Mouse (Mus musculus) hindbrain, embryonic 12.5 days (tissue): ENCODE data around the gene Fabp3. TPM values are rescaled to one million over a fixed set of nuclear protein-coding genes. Genes with fewer than 3 reads are reported as not detected.

Source experiments
- ATAC-seq: fragments of 200-750 bp; cut with Nextera tagmentation; 2 replicates; pipeline ENCODE4 v1.8.0; 2017; ENCODE audit warnings: moderate TSS enrichment; ENCODE audit not compliant: low FRiP score
- H3K27ac ChIP-seq: fragments of 300-500 bp; sonication (generic); 2 replicates; pipeline ENCODE4 v1.5.1; 2016; ENCODE audit warnings: mild to moderate bottlenecking
- H3K27me3 ChIP-seq: fragments of 300-500 bp; sonication (generic); 2 replicates; pipeline ENCODE4 v1.6.1; 2016; ENCODE audit warnings: mild to moderate bottlenecking
- H3K36me3 ChIP-seq: fragments of 300-500 bp; sonication (generic); 2 replicates; pipeline ENCODE4 v1.6.1; 2016; ENCODE audit warnings: mild to moderate bottlenecking
- H3K4me1 ChIP-seq: fragments of 300-500 bp; sonication (generic); 2 replicates; pipeline ENCODE4 v1.6.1; 2016
- H3K4me2 ChIP-seq: fragments of 300-500 bp; sonication (generic); replicated peaks from 2 replicates; pipeline ENCODE4 v1.6.1; 2016; ENCODE audit warnings: mild to moderate bottlenecking
- H3K4me3 ChIP-seq: fragments of 300-500 bp; sonication (generic); 2 replicates; pipeline ENCODE4 v1.5.1; 2016; ENCODE audit warnings: mild to moderate bottlenecking
- H3K9ac ChIP-seq: fragments of 300-500 bp; sonication (generic); 2 replicates; pipeline ENCODE4 v1.6.1; 2016; ENCODE audit warnings: mild to moderate bottlenecking, moderate library complexity
- H3K9me3 ChIP-seq: fragments of 300-500 bp; sonication (generic); replicated peaks from 2 replicates; pipeline ENCODE4 v1.6.1; 2016; ENCODE audit warnings: mild to moderate bottlenecking
- WGBS: fragments of 180-500 bp; shearing (Covaris S2); methylation state at CpG from one replicate; pipeline ENCODE4 v1.1.7; 2016; 5-methylcytosine and 5-hydroxymethylcytosine counted together
- polyA plus RNA-seq: library from polyadenylated mRNA; unstranded; fragments of >200 nt; fragmentation: Nextera tagmentation; extraction: Ambion mirVana; gene quantifications from 2 replicates; pipeline ENCODE4 v1.2.1, GENCODE M21; 2016

The Fabp3 gene
- polyA plus RNA-seq, result 44.2 and 46.0 TPM in 2 replicates

- Histone ChIP-seq H3K9me3 (no peaks in the 10 kb centered on the region), H3K27ac (no peak within 1 kb of the TSS), H3K9ac (peak within 1 kb of the TSS; percentile 70), H3K4me1 (peaks cover 20% of the 10 kb centered on the region), H3K4me2 (peak within 1 kb of the TSS; percentile 91), H3K36me3 (peaks cover 5% of the 10 kb centered on the region), H3K4me3 (peak within 1 kb of the TSS; percentile 47), H3K27me3 (peaks cover 61% of the 10 kb centered on the region)
- ATAC-seq, result peak; percentile 63
- WGBS, result under 1% methylated on average over 52 of the region's 52 CpGs
Observed at GRCm38 (mm10) chr4:130308231-130309081, at the start of gene Fabp3, which contains the start of gene Gm10570. TSS of gene Fabp3 (plus strand) at chr4:130308595. TSS of gene Gm10570 (minus strand) at chr4:130308674.

- no peak overlapping the region for H3K4me2 ChIP-seq
- no peaks in the 10 kb centered on the region for H3K27me3 ChIP-seq
- ATAC-seq, result no peak
- no peak overlapping the region for H3K9ac ChIP-seq
- H3K36me3 ChIP-seq, result peaks cover 72% of the 10 kb centered on the region
- H3K27ac ChIP-seq, result no peak overlapping the region
- 30% methylated on average over 5 of the region's 5 CpGs for WGBS
- no peak overlapping the region for H3K4me3 ChIP-seq
- H3K4me1 ChIP-seq, result peaks cover 17% of the 10 kb centered on the region
- H3K9me3 ChIP-seq, result no peaks in the 10 kb centered on the region
Observed at GRCm38 (mm10) chr4:130260406-130260805, 48.0 kb upstream of the Fabp3 start.

- peak; percentile 44; the same call in 1 of the 2 replicates for ATAC-seq
- Histone ChIP-seq H3K9ac (0 out of 2 replicates have a peak overlapping the region, but pooled peaks have one; percentile 32), H3K36me3 (peaks cover 38% of the 10 kb centered on the region), H3K4me3 (no peak overlapping the region), H3K27me3 (no peaks in the 10 kb centered on the region), H3K4me2 (0 out of 2 replicates have a peak overlapping the region, but pooled peaks have one; percentile 13), H3K27ac (peak overlapping the region; percentile 44; the same call in 1 of the 2 replicates), H3K9me3 (no peaks in the 10 kb centered on the region), H3K4me1 (peaks cover 29% of the 10 kb centered on the region)
- WGBS, result 13% methylated on average over 11 of the region's 11 CpGs
Observed at GRCm38 (mm10) chr4:130264131-130264530, 44.3 kb upstream of the Fabp3 start.

GRCm38 (mm10) chr4:130264698-130265349, 43.6 kb upstream of the Fabp3 start:
- ATAC-seq, result peak; percentile 39; the same call in 1 of the 2 replicates
- H3K4me3 ChIP-seq, result no peak overlapping the region
- H3K4me1 ChIP-seq, result peaks cover 29% of the 10 kb centered on the region
- peaks cover 31% of the 10 kb centered on the region for H3K36me3 ChIP-seq
- H3K27ac ChIP-seq, result no peak overlapping the region
- no peaks in the 10 kb centered on the region for H3K9me3 ChIP-seq
- 0 out of 2 replicates have a peak overlapping the region, but pooled peaks have one; percentile 32 for H3K9ac ChIP-seq
- H3K4me2 ChIP-seq, result peak overlapping the region; percentile 13; the same call in 1 of the 2 replicates
- no peaks in the 10 kb centered on the region for H3K27me3 ChIP-seq
- WGBS, result 21% methylated on average over 24 of the region's 24 CpGs

- WGBS, result 64% methylated on average over 9 of the region's 9 CpGs
- no peak for ATAC-seq
Observed at GRCm38 (mm10) chr4:130266601-130267000, 41.8 kb upstream of the Fabp3 start.

GRCm38 (mm10) chr4:130267069-130267468, 41.3 kb upstream of the Fabp3 start:
- no peak for ATAC-seq
- no peaks in the 10 kb centered on the region for H3K9me3 ChIP-seq
- peaks cover 29% of the 10 kb centered on the region for H3K4me1 ChIP-seq
- 79% methylated on average over 7 of the region's 7 CpGs for WGBS
- H3K4me3 ChIP-seq, result no peak overlapping the region
- no peak overlapping the region for H3K4me2 ChIP-seq
- peaks cover 13% of the 10 kb centered on the region for H3K36me3 ChIP-seq
- H3K27ac ChIP-seq, result no peak overlapping the region
- H3K27me3 ChIP-seq, result no peaks in the 10 kb centered on the region
- H3K9ac ChIP-seq, result no peak overlapping the region

More at GRCm38 (mm10) chr4:130266601-130267000, 41.8 kb upstream of the Fabp3 start:
- Histone ChIP-seq H3K4me3 (no peak overlapping the region), H3K9ac (no peak overlapping the region), H3K4me1 (peaks cover 29% of the 10 kb centered on the region), H3K36me3 (peaks cover 18% of the 10 kb centered on the region), H3K9me3 (no peaks in the 10 kb centered on the region), H3K27ac (no peak overlapping the region), H3K27me3 (no peaks in the 10 kb centered on the region), H3K4me2 (no peak overlapping the region)

GRCm38 (mm10) chr4:130268736-130269135, 39.7 kb upstream of the Fabp3 start:
- H3K9me3 ChIP-seq, result no peaks in the 10 kb centered on the region
- H3K36me3 ChIP-seq, result no peaks in the 10 kb centered on the region; the same call in 1 of the 2 replicates
- no peaks in the 10 kb centered on the region for H3K27me3 ChIP-seq
- H3K4me3 ChIP-seq, result no peak overlapping the region
- ATAC-seq, result no peak
- peaks cover 41% of the 10 kb centered on the region for H3K4me1 ChIP-seq
- WGBS, result 91% methylated on average over 10 of the region's 10 CpGs
- H3K27ac ChIP-seq, result no peak overlapping the region
- H3K4me2 ChIP-seq, result no peak overlapping the region
- no peak overlapping the region for H3K9ac ChIP-seq

- 82% methylated on average over 8 of the region's 8 CpGs for WGBS
- H3K27me3 ChIP-seq, result no peaks in the 10 kb centered on the region
- H3K9me3 ChIP-seq, result no peaks in the 10 kb centered on the region
- no peak overlapping the region for H3K9ac ChIP-seq
- H3K27ac ChIP-seq, result no peak overlapping the region
- no peaks in the 10 kb centered on the region; the same call in 1 of the 2 replicates for H3K36me3 ChIP-seq
- H3K4me2 ChIP-seq, result no peak overlapping the region
- no peak overlapping the region for H3K4me3 ChIP-seq
- no peak for ATAC-seq
- peaks cover 28% of the 10 kb centered on the region for H3K4me1 ChIP-seq
Observed at GRCm38 (mm10) chr4:130270089-130270488, 38.3 kb upstream of the Fabp3 start.

- no peak for ATAC-seq
- no peak overlapping the region for H3K9ac ChIP-seq
- no peaks in the 10 kb centered on the region for H3K27me3 ChIP-seq
- no peaks in the 10 kb centered on the region for H3K9me3 ChIP-seq
- no peaks in the 10 kb centered on the region; the same call in 1 of the 2 replicates for H3K36me3 ChIP-seq
- H3K4me1 ChIP-seq, result peaks cover 28% of the 10 kb centered on the region
- no peak overlapping the region for H3K27ac ChIP-seq
- H3K4me3 ChIP-seq, result no peak overlapping the region
- no peak overlapping the region for H3K4me2 ChIP-seq
- 89% methylated on average over 6 of the region's 6 CpGs for WGBS
Observed at GRCm38 (mm10) chr4:130270611-130271347, 37.6 kb upstream of the Fabp3 start.

GRCm38 (mm10) chr4:130273698-130274345, 34.6 kb upstream of the Fabp3 start:
- peak overlapping the region; percentile 64 for H3K4me2 ChIP-seq
- H3K27ac ChIP-seq, result peak overlapping the region; percentile 98
- WGBS, result 8% methylated on average over 11 of the region's 12 CpGs
- H3K36me3 ChIP-seq, result no peaks in the 10 kb centered on the region; the same call in 1 of the 2 replicates
- peak overlapping the region; percentile 78 for H3K4me3 ChIP-seq
- peaks cover 19% of the 10 kb centered on the region for H3K4me1 ChIP-seq
- H3K27me3 ChIP-seq, result peaks cover 16% of the 10 kb centered on the region; the same call in 1 of the 2 replicates
- H3K9me3 ChIP-seq, result no peaks in the 10 kb centered on the region
- peak overlapping the region; percentile 98 for H3K9ac ChIP-seq
- peak; percentile 64 for ATAC-seq

- peak overlapping the region; percentile 98 for H3K9ac ChIP-seq
- WGBS, result 0% methylated on average over 29 of the region's 29 CpGs
- peaks cover 19% of the 10 kb centered on the region; the same call in 1 of the 2 replicates for H3K27me3 ChIP-seq
- H3K4me1 ChIP-seq, result peaks cover 19% of the 10 kb centered on the region
- peak overlapping the region; percentile 98 for H3K27ac ChIP-seq
- peak overlapping the region; percentile 78 for H3K4me3 ChIP-seq
- peak; percentile 86 for ATAC-seq
- no peaks in the 10 kb centered on the region; the same call in 1 of the 2 replicates for H3K36me3 ChIP-seq
- peak overlapping the region; percentile 64 for H3K4me2 ChIP-seq
- H3K9me3 ChIP-seq, result no peaks in the 10 kb centered on the region
Observed at GRCm38 (mm10) chr4:130274346-130275015, 33.9 kb upstream of the Fabp3 start.
